Mouse (Mus musculus) neural tube, embryonic 13.5 days (tissue): ENCODE data around the gene Arhgap5. TPM values are rescaled to one million over a fixed set of nuclear protein-coding genes. Genes with fewer than 3 reads are reported as not detected.

ENCODE experiments used
- ATAC-seq: fragments of 200-750 bp; cut with Nextera tagmentation; 2 replicates; pipeline ENCODE4 v1.8.0; 2017; ENCODE audit warnings: low read depth, mild to moderate bottlenecking, moderate TSS enrichment, moderate library complexity
- H3K27ac ChIP-seq: fragments of 300-500 bp; sonication (generic); replicated peaks from 2 replicates; pipeline ENCODE4 v1.5.1; 2015; ENCODE audit warnings: moderate library complexity, mild to moderate bottlenecking, inconsistent platforms
- H3K27me3 ChIP-seq: fragments of 300-500 bp; sonication (generic); 2 replicates; pipeline ENCODE4 v1.6.1; 2015; ENCODE audit warnings: mild to moderate bottlenecking, inconsistent platforms
- H3K36me3 ChIP-seq: fragments of 300-500 bp; sonication (generic); 2 replicates; pipeline ENCODE4 v1.6.1; 2015; ENCODE audit warnings: mild to moderate bottlenecking, inconsistent platforms
- H3K4me1 ChIP-seq: fragments of 300-500 bp; sonication (generic); replicated peaks from 2 replicates; pipeline ENCODE4 v1.6.1; 2015; ENCODE audit warnings: inconsistent platforms
- H3K4me2 ChIP-seq: fragments of 300-500 bp; sonication (generic); 2 replicates; pipeline ENCODE4 v1.6.1; 2015; ENCODE audit warnings: inconsistent platforms, mild to moderate bottlenecking, moderate library complexity
- H3K4me3 ChIP-seq: fragments of 300-500 bp; sonication (generic); 2 replicates; pipeline ENCODE4 v1.5.1; 2015; ENCODE audit warnings: mild to moderate bottlenecking, inconsistent platforms
- H3K9ac ChIP-seq: fragments of 300-500 bp; sonication (generic); 2 replicates; pipeline ENCODE4 v1.6.1; 2015; ENCODE audit warnings: moderate library complexity, mild to moderate bottlenecking, inconsistent platforms
- H3K9me3 ChIP-seq: fragments of 300-500 bp; sonication (generic); 2 replicates; pipeline ENCODE4 v1.6.1; 2016; ENCODE audit warnings: inconsistent platforms
- WGBS: fragments of 180-500 bp; shearing (Covaris S2); methylation state at CpG from one replicate; pipeline ENCODE4 v1.1.7; 2015; 5-methylcytosine and 5-hydroxymethylcytosine counted together
- polyA plus RNA-seq: library from polyadenylated mRNA; unstranded; fragments of >200 nt; fragmentation: Nextera tagmentation; extraction: Ambion mirVana; gene quantifications from 2 replicates; pipeline ENCODE4 v1.2.1, GENCODE M21; 2015

The Arhgap5 gene
- polyA plus RNA-seq = 34.4 and 38.2 TPM in 2 replicates

- Histone ChIP-seq H3K36me3 (no peaks in the 10 kb centered on the region), H3K9ac (peak within 1 kb of the TSS; percentile 97), H3K9me3 (no peaks in the 10 kb centered on the region), H3K4me3 (peak within 1 kb of the TSS; percentile 95), H3K27ac (peak within 1 kb of the TSS; percentile 99), H3K27me3 (no peaks in the 10 kb centered on the region), H3K4me1 (peaks cover 25% of the 10 kb centered on the region), H3K4me2 (peak within 1 kb of the TSS; percentile 77)
- ATAC-seq = peak; percentile 97
- WGBS = under 1% methylated on average over 111 of the region's 119 CpGs
These were observed at the start of gene Arhgap5 for GRCm38 (mm10) chr12:52503456-52504320. Gene Arhgap5, plus strand, starts transcription at chr12:52503972.

- H3K4me2 ChIP-seq = no peak overlapping the region
- no peak overlapping the region for H3K9ac ChIP-seq
- no peak overlapping the region for H3K27ac ChIP-seq
- H3K27me3 ChIP-seq = no peaks in the 10 kb centered on the region
- H3K9me3 ChIP-seq = peaks cover 4% of the 10 kb centered on the region; the same call in 1 of the 2 replicates
- no peak for ATAC-seq
- H3K36me3 ChIP-seq = no peaks in the 10 kb centered on the region
- no peak overlapping the region for H3K4me3 ChIP-seq
- no peaks in the 10 kb centered on the region for H3K4me1 ChIP-seq
These were observed 39.2 kb upstream of the Arhgap5 start for GRCm38 (mm10) chr12:52464593-52464992.

- H3K27ac ChIP-seq = no peak overlapping the region
- no peak overlapping the region for H3K9ac ChIP-seq
- no peak for ATAC-seq
- no peak overlapping the region for H3K4me2 ChIP-seq
- no peaks in the 10 kb centered on the region for H3K36me3 ChIP-seq
- H3K4me1 ChIP-seq = peaks cover 15% of the 10 kb centered on the region
- H3K9me3 ChIP-seq = no peaks in the 10 kb centered on the region
- WGBS = 88% methylated on average over 4 of the region's 4 CpGs
- H3K4me3 ChIP-seq = no peak overlapping the region
- H3K27me3 ChIP-seq = no peaks in the 10 kb centered on the region
These were observed 32.2 kb upstream of the Arhgap5 start for GRCm38 (mm10) chr12:52471621-52472020.

- H3K9me3 ChIP-seq = no peaks in the 10 kb centered on the region
- no peak overlapping the region for H3K4me3 ChIP-seq
- H3K27me3 ChIP-seq = no peaks in the 10 kb centered on the region
- ATAC-seq = no peak
- peak overlapping the region; percentile 46; the same call in 1 of the 2 replicates for H3K27ac ChIP-seq
- no peak overlapping the region for H3K9ac ChIP-seq
- H3K4me2 ChIP-seq = peak overlapping the region; percentile 24; the same call in 1 of the 2 replicates
- H3K4me1 ChIP-seq = peaks cover 15% of the 10 kb centered on the region
- no peaks in the 10 kb centered on the region for H3K36me3 ChIP-seq
- WGBS = 51% methylated on average over 18 of the region's 18 CpGs
These were observed 29.5 kb upstream of the Arhgap5 start for GRCm38 (mm10) chr12:52473988-52474968.

- no peak for ATAC-seq
- Histone ChIP-seq H3K9me3 (no peaks in the 10 kb centered on the region), H3K27ac (no peak overlapping the region; the same call in 1 of the 2 replicates), H3K9ac (no peak overlapping the region), H3K27me3 (no peaks in the 10 kb centered on the region), H3K4me3 (no peak overlapping the region), H3K4me2 (no peak overlapping the region), H3K4me1 (peaks cover 15% of the 10 kb centered on the region), H3K36me3 (no peaks in the 10 kb centered on the region)
- WGBS = 43% methylated on average over 6 of the region's 6 CpGs
These were observed 27.7 kb upstream of the Arhgap5 start for GRCm38 (mm10) chr12:52476036-52476435.

GRCm38 (mm10) chr12:52478611-52479010, 25.2 kb upstream of the Arhgap5 start:
- Histone ChIP-seq H3K4me1 (peaks cover 15% of the 10 kb centered on the region), H3K27ac (no peak overlapping the region), H3K27me3 (no peaks in the 10 kb centered on the region), H3K9ac (no peak overlapping the region), H3K4me2 (no peak overlapping the region), H3K9me3 (no peaks in the 10 kb centered on the region), H3K36me3 (no peaks in the 10 kb centered on the region), H3K4me3 (no peak overlapping the region)
- ATAC-seq = no peak
- WGBS = 80% methylated on average over 8 of the region's 8 CpGs

- H3K27me3 ChIP-seq = no peaks in the 10 kb centered on the region
- no peak overlapping the region for H3K4me3 ChIP-seq
- H3K36me3 ChIP-seq = no peaks in the 10 kb centered on the region
- 90% methylated on average over 6 of the region's 6 CpGs for WGBS
- no peak overlapping the region for H3K4me2 ChIP-seq
- H3K9ac ChIP-seq = no peak overlapping the region
- H3K9me3 ChIP-seq = no peaks in the 10 kb centered on the region
- no peak for ATAC-seq
- no peak overlapping the region for H3K27ac ChIP-seq
- H3K4me1 ChIP-seq = peaks cover 10% of the 10 kb centered on the region
These were observed 24.4 kb upstream of the Arhgap5 start for GRCm38 (mm10) chr12:52479323-52479722.

GRCm38 (mm10) chr12:52480851-52481250, 22.9 kb upstream of the Arhgap5 start:
- ATAC-seq = no peak
- Histone ChIP-seq H3K27ac (no peak overlapping the region), H3K9me3 (no peaks in the 10 kb centered on the region), H3K9ac (no peak overlapping the region), H3K27me3 (no peaks in the 10 kb centered on the region), H3K4me2 (no peak overlapping the region), H3K36me3 (no peaks in the 10 kb centered on the region), H3K4me3 (no peak overlapping the region), H3K4me1 (peaks cover 3% of the 10 kb centered on the region; the same call in 1 of the 2 replicates)
- WGBS = 84% methylated on average over 9 of the region's 9 CpGs

GRCm38 (mm10) chr12:52481969-52482550, 21.7 kb upstream of the Arhgap5 start:
- H3K36me3 ChIP-seq = no peaks in the 10 kb centered on the region
- no peak overlapping the region for H3K27ac ChIP-seq
- H3K9ac ChIP-seq = no peak overlapping the region
- 86% methylated on average over 5 of the region's 5 CpGs for WGBS
- no peak for ATAC-seq
- no peaks in the 10 kb centered on the region for H3K27me3 ChIP-seq
- H3K9me3 ChIP-seq = no peaks in the 10 kb centered on the region
- no peak overlapping the region for H3K4me3 ChIP-seq
- no peaks in the 10 kb centered on the region for H3K4me1 ChIP-seq
- no peak overlapping the region for H3K4me2 ChIP-seq

GRCm38 (mm10) chr12:52483219-52483618, 20.6 kb upstream of the Arhgap5 start:
- no peak overlapping the region for H3K4me3 ChIP-seq
- H3K36me3 ChIP-seq = no peaks in the 10 kb centered on the region
- H3K27ac ChIP-seq = no peak overlapping the region
- H3K4me2 ChIP-seq = no peak overlapping the region
- no peaks in the 10 kb centered on the region for H3K9me3 ChIP-seq
- over 99% methylated on average over 9 of the region's 9 CpGs for WGBS
- no peak for ATAC-seq
- peaks cover 2% of the 10 kb centered on the region; the same call in 1 of the 2 replicates for H3K4me1 ChIP-seq
- no peak overlapping the region for H3K9ac ChIP-seq
- H3K27me3 ChIP-seq = no peaks in the 10 kb centered on the region

- Histone ChIP-seq H3K4me3 (no peak overlapping the region), H3K27ac (no peak overlapping the region), H3K4me1 (peaks cover 11% of the 10 kb centered on the region), H3K36me3 (no peaks in the 10 kb centered on the region), H3K27me3 (no peaks in the 10 kb centered on the region), H3K4me2 (0 out of 2 replicates have a peak overlapping the region, but pooled peaks have one; percentile 29), H3K9ac (peak overlapping the region; percentile 49; the same call in 1 of the 2 replicates), H3K9me3 (no peaks in the 10 kb centered on the region)
- WGBS = 17% methylated on average over 15 of the region's 15 CpGs
- ATAC-seq = no peak
These were observed 15.4 kb upstream of the Arhgap5 start for GRCm38 (mm10) chr12:52488266-52488975.
